Comparison of ENCODE assay signal across 8 mouse cellular contexts in genomic region chr6:99096105-99096775, GRCm38 (mm10).
DNase-seq lines count a peak whose midpoint lies in the region; ATAC-seq and TF ChIP-seq lines count a peak whose summit lies in the region.

No protein-coding gene starts in this region.

- H3K27me3 ChIP-seq in forebrain, embryonic 13.5 days = no peaks in the 10 kb centered on the region
- no peaks in the 10 kb centered on the region; the same call in 1 of the 2 replicates for H3K27me3 ChIP-seq in forebrain, embryonic 12.5 days
- H3K27me3 ChIP-seq in intestine, embryonic 16.5 days (replicated peaks; ENCODE audit: control insufficient read depth, insufficient read depth, low read length) = no peaks in the 10 kb centered on the region
- no peaks in the 10 kb centered on the region for H3K27me3 ChIP-seq in liver, embryonic 15.5 days

- H3K36me3 ChIP-seq in forebrain, embryonic 13.5 days (ENCODE audit: poor library complexity, severe bottlenecking) = no peaks in the 10 kb centered on the region
- no peaks in the 10 kb centered on the region for H3K36me3 ChIP-seq in forebrain, embryonic 12.5 days (replicated peaks)
- no peaks in the 10 kb centered on the region for H3K36me3 ChIP-seq in intestine, embryonic 16.5 days (ENCODE audit: control insufficient read depth, insufficient read depth, low read length)
- H3K36me3 ChIP-seq in liver, embryonic 15.5 days (replicated peaks) = no peaks in the 10 kb centered on the region

- no peak overlapping the region for H3K9ac ChIP-seq in forebrain, embryonic 13.5 days
- H3K9ac ChIP-seq in forebrain, embryonic 12.5 days = no peak overlapping the region
- H3K9ac ChIP-seq in intestine, embryonic 16.5 days (ENCODE audit: low read depth, low read length) = peak overlapping the region; percentile 64
- H3K9ac ChIP-seq in liver, embryonic 15.5 days = peak overlapping the region; percentile 37

- no peak overlapping the region for H3K27ac ChIP-seq in forebrain, embryonic 13.5 days
- H3K27ac ChIP-seq in forebrain, embryonic 12.5 days = no peak overlapping the region
- peak overlapping the region; percentile 84 for H3K27ac ChIP-seq in intestine, embryonic 16.5 days (ENCODE audit: low read length)
- H3K27ac ChIP-seq in liver, embryonic 15.5 days (replicated peaks) = peak overlapping the region; percentile 60

- 29% methylated on average over 12 of the region's 12 CpGs for WGBS in forebrain, embryonic 13.5 days
- 42% methylated on average over 12 of the region's 12 CpGs for WGBS in forebrain, embryonic 12.5 days
- 9% methylated on average over 12 of the region's 12 CpGs for WGBS in intestine, embryonic 16.5 days
- 6% methylated on average over 12 of the region's 12 CpGs for WGBS in liver, embryonic 15.5 days (ENCODE audit: insufficient replicate concordance)

- H3K4me3 ChIP-seq in forebrain, embryonic 13.5 days = no peak overlapping the region
- H3K4me3 ChIP-seq in forebrain, embryonic 12.5 days (replicated peaks) = no peak overlapping the region
- peak overlapping the region; percentile 46 for H3K4me3 ChIP-seq in intestine, embryonic 16.5 days (ENCODE audit: low read length)
- H3K4me3 ChIP-seq in liver, embryonic 15.5 days (replicated peaks) = peak overlapping the region; percentile 44

- no peak for TF ChIP-seq CTCF in brain, embryonic 14.5 days (IDR thresholded peaks at IDR 0.05; ENCODE audit: borderline replicate concordance, extremely low read depth, insufficient read depth, insufficient read length)

- no peak for ATAC-seq in forebrain, embryonic 13.5 days
- ATAC-seq in forebrain, embryonic 12.5 days (ENCODE audit: low FRiP score) = no peak
- peak; percentile 54 for ATAC-seq in intestine, embryonic 16.5 days
- peak; percentile 32; the same call in 1 of the 2 replicates for ATAC-seq in liver, embryonic 15.5 days (ENCODE audit: insufficient read depth)

- H3K4me2 ChIP-seq in forebrain, embryonic 13.5 days = peak overlapping the region; percentile 9
- no peak overlapping the region for H3K4me2 ChIP-seq in forebrain, embryonic 12.5 days
- H3K4me2 ChIP-seq in intestine, embryonic 16.5 days (ENCODE audit: low read depth, low read length) = peak overlapping the region; percentile 66
- peak overlapping the region; percentile 63 for H3K4me2 ChIP-seq in liver, embryonic 15.5 days

- H3K4me1 ChIP-seq in forebrain, embryonic 13.5 days = peaks cover 63% of the 10 kb centered on the region
- peaks cover 44% of the 10 kb centered on the region for H3K4me1 ChIP-seq in forebrain, embryonic 12.5 days
- H3K4me1 ChIP-seq in intestine, embryonic 16.5 days (ENCODE audit: control insufficient read depth, insufficient read depth, low read length) = peaks cover 37% of the 10 kb centered on the region
- peaks cover 35% of the 10 kb centered on the region for H3K4me1 ChIP-seq in liver, embryonic 15.5 days (replicated peaks)

- H3K9me3 ChIP-seq in forebrain, embryonic 13.5 days (replicated peaks) = no peaks in the 10 kb centered on the region; the same call in 1 of the 2 replicates
- no peaks in the 10 kb centered on the region for H3K9me3 ChIP-seq in forebrain, embryonic 12.5 days
- H3K9me3 ChIP-seq in intestine, embryonic 16.5 days (ENCODE audit: control insufficient read depth, low read length) = no peaks in the 10 kb centered on the region
- H3K9me3 ChIP-seq in liver, embryonic 15.5 days (replicated peaks) = no peaks in the 10 kb centered on the region

- peak; percentile 54 for DNase-seq in brain, embryonic 14.5 days (ENCODE audit: low read depth)
- DNase-seq in heart, adult 18-20 months = peak; percentile 80 to 81
- peak; percentile 81 for DNase-seq in naive thymus-derived CD4-positive, alpha-beta T cell, adult 2 months (ENCODE audit: low read depth)
- peak; percentile 65 to 72 for DNase-seq in thymus, postnatal 10 days (ENCODE audit: low spot score in 2 of 2)

- TF ChIP-seq POLR2A in brain, embryonic 14.5 days (IDR thresholded peaks at IDR 0.05; ENCODE audit: borderline replicate concordance, extremely low read depth, insufficient read depth, insufficient read length, poor library complexity, severe bottlenecking) = no peak

Comparison
In these comparisons a context has a peak if more than half of its experiments do, and no peak if none do; other contexts are left out.
1. ATAC-seq: peak in intestine, embryonic 16.5 days (single experiment) and liver, embryonic 15.5 days (single experiment); none in forebrain, embryonic 13.5 days (single experiment) and forebrain, embryonic 12.5 days (single experiment).
2. H3K27ac ChIP-seq: peak in intestine, embryonic 16.5 days (single experiment) and liver, embryonic 15.5 days (single experiment); none in forebrain, embryonic 13.5 days (single experiment) and forebrain, embryonic 12.5 days (single experiment).
3. H3K4me3 ChIP-seq: peak in intestine, embryonic 16.5 days (single experiment) and liver, embryonic 15.5 days (single experiment); none in forebrain, embryonic 13.5 days (single experiment) and forebrain, embryonic 12.5 days (single experiment).
4. H3K9ac ChIP-seq: peak in intestine, embryonic 16.5 days (single experiment) and liver, embryonic 15.5 days (single experiment); none in forebrain, embryonic 13.5 days (single experiment) and forebrain, embryonic 12.5 days (single experiment).
5. Peak in every context shown above with its lines, with median percentiles within 50 percentile points of each other: DNase-seq.